Mouse (Mus musculus): ENCODE results near the gene Actc1.

GRCm38 (mm10) chr2:114057303-114057853, 4.0 kb upstream of the Actc1 start:
- TF ChIP-seq CTCF (IDR thresholded peaks at IDR 0.05; ENCODE audit: low read depth): no peak
- TF ChIP-seq EP300 (IDR thresholded peaks at IDR 0.05; ENCODE audit: low read depth): no peak

Data from liver, embryonic 14.5 days (tissue).